Mouse (Mus musculus) heart, embryonic 11.5 days (tissue): ENCODE data around the gene H1f0. TPM values are rescaled to one million over a fixed set of nuclear protein-coding genes. Genes with fewer than 3 reads are reported as not detected.
"Not testable (repeated sequence)": the region's sequence is repeated elsewhere in the genome, so short reads cannot be mapped to it uniquely, and the experiment has no call there.

Source experiments
- ATAC-seq: fragments of 200-750 bp; cut with Nextera tagmentation; replicated peaks from 2 replicates; pipeline ENCODE4 v1.8.0; 2017; ENCODE audit warnings: moderate library complexity; ENCODE audit not compliant: insufficient number of reproducible peaks, low FRiP score, low TSS enrichment
- H3K27ac ChIP-seq: fragments of 300-500 bp; sonication (generic); 2 replicates; pipeline ENCODE4 v1.5.1; 2014; ENCODE audit warnings: mild to moderate bottlenecking, low read depth, low read length
- H3K27me3 ChIP-seq: fragments of 300-500 bp; sonication (generic); 2 replicates; pipeline ENCODE4 v1.6.1; 2014; ENCODE audit warnings: mild to moderate bottlenecking, low read length, mixed read lengths; ENCODE audit not compliant: control insufficient read depth, insufficient read depth
- H3K36me3 ChIP-seq: fragments of 300-500 bp; sonication (generic); 2 replicates; pipeline ENCODE4 v1.6.1; 2014; ENCODE audit warnings: mild to moderate bottlenecking, low read length, moderate library complexity, mixed read lengths; ENCODE audit not compliant: control insufficient read depth, insufficient read depth
- H3K4me1 ChIP-seq: fragments of 300-500 bp; sonication (generic); 2 replicates; pipeline ENCODE4 v1.6.1; 2014; ENCODE audit warnings: low read length; ENCODE audit not compliant: control insufficient read depth, insufficient read depth
- H3K4me2 ChIP-seq: fragments of 300-500 bp; sonication (generic); 2 replicates; pipeline ENCODE4 v1.6.1; 2014; ENCODE audit warnings: mild to moderate bottlenecking, moderate library complexity
- H3K4me3 ChIP-seq: fragments of 300-500 bp; sonication (generic); 2 replicates; pipeline ENCODE4 v1.5.1; 2014; ENCODE audit warnings: low read depth, low read length
- H3K9ac ChIP-seq: fragments of 300-500 bp; sonication (generic); 2 replicates; pipeline ENCODE4 v1.6.1; 2014; ENCODE audit warnings: mild to moderate bottlenecking, low read depth, low read length, moderate library complexity
- H3K9me3 ChIP-seq: fragments of 300-500 bp; sonication (generic); replicated peaks from 2 replicates; pipeline ENCODE4 v1.6.1; 2016; ENCODE audit warnings: low read length; ENCODE audit not compliant: control insufficient read depth
- WGBS: fragments of 180-500 bp; shearing (Covaris S2); extraction: QIAGEN DNeasy Blood & Tissue Kit; methylation state at CpG from one replicate; pipeline ENCODE4 v1.1.7; 2014; ENCODE audit not compliant: insufficient replicate concordance; 5-methylcytosine and 5-hydroxymethylcytosine counted together
- polyA plus RNA-seq: library from polyadenylated mRNA; unstranded; fragments of >200 nt; fragmentation: Nextera tagmentation; extraction: Ambion mirVana; gene quantifications from 2 replicates; pipeline ENCODE4 v1.2.1, GENCODE M21; 2014

The H1f0 gene
- polyA plus RNA-seq, 1 experiment from 2014 or later = 74.6 TPM

DNA sequence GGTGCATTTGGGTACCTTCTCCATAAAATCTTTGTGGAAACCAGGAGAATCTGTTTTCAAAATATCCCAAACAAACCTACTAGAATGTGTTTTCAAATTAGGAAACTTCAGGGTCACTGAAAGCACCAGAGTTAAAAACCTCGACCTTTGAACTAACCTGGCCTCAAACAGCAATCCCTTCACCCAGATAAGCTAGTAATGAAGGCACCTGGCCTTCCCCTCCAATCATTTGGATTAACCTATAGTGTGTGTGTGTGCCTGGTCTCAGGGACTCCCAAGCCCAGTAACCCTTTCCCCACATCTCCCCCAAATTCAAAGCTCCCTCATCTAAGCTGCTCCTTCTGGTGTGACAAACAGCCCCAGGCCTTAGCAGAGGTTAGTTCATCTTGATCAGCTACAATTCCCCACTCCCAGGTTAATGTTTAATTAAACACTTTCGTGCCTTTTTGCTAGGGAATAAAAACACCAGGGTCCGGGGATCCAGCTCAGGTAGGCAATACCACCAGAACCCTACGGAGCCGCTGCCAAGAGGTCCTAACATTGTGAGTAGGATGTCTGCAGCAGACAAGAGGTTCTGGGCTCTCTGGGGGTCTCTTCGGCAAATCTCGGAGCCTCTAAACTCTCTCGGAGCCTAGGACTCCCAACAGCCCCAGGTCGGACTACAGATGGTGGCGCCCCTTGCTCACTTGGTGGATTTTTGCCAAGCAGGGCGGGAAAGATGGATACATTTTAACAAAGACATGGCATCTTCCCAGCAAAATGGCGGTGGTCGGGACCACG, 1.5 kb upstream of the H1f0 start:
- Histone ChIP-seq H3K9ac (no peak overlapping the region; the same call in 1 of the 2 replicates), H3K4me2 (peak overlapping the region; percentile 98), H3K9me3 (no peaks in the 10 kb centered on the region), H3K27ac (no peak overlapping the region), H3K36me3 (no peaks in the 10 kb centered on the region), H3K27me3 (peaks cover 2% of the 10 kb centered on the region; the same call in 1 of the 2 replicates), H3K4me3 (peak overlapping the region; percentile 72; the same call in 1 of the 2 replicates), H3K4me1 (peaks cover 25% of the 10 kb centered on the region)
- no peak for ATAC-seq
- WGBS = 43% methylated on average over 14 of the region's 14 CpGs

DNA sequence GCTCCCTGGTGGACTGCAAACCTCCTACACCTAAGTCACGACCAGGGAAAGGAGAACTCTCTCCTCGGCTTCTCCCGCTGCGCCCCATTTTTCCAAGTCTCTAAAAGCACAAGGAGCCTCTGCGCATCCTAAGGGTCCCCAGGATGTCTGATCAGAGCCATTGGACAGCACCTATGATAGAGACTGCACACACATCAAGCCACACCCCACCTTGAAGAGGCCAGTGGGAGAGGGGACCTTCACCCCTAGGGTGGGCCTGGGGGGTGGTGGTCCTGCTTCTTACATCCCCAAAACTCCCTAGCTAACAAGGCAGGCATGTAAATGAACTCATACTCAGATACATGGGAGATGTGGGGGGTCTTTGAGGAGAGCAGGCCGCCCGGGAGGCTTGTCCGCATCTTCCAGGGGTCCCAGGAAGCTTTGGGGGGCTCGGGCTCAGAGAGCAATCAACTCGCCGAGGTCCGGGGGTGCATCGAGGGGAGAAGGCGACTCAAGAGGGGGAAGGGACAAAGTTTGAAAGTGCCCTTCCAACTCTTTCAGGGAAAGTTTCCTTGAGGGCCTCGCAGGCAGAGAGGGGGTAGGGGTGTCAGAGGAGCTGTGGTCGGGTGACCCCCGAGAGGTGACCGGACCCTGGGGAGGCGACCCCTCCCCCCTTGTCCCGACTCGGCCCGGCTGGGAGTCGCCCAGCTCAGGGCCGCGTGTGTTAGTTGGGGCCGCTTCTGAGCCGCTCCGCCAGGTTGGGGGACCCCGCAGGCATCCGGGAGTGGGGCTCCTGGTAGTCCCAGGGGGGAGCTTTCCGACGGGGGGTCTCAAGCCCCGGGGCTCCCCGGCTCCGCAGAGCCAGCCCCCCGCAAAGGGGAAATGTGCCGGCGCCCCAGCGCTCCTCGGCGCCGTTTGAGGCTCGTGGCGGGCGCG, 702 bp upstream of the H1f0 start:
- no peak for ATAC-seq
- H3K9ac ChIP-seq = peak overlapping the region; percentile 100
- peaks cover 25% of the 10 kb centered on the region for H3K4me1 ChIP-seq
- no peaks in the 10 kb centered on the region for H3K36me3 ChIP-seq
- peak overlapping the region; percentile 94 for H3K27ac ChIP-seq
- H3K4me2 ChIP-seq = peak overlapping the region; percentile 98
- 6% methylated on average over 45 of the region's 46 CpGs for WGBS
- peaks cover 2% of the 10 kb centered on the region; the same call in 1 of the 2 replicates for H3K27me3 ChIP-seq
- peak overlapping the region; percentile 72 for H3K4me3 ChIP-seq
- H3K9me3 ChIP-seq = no peaks in the 10 kb centered on the region

- WGBS = 26% methylated on average over 16 of the region's 16 CpGs
- peak overlapping the region; percentile 98 for H3K4me2 ChIP-seq
- ATAC-seq = no peak
- peak overlapping the region; percentile 72 for H3K4me3 ChIP-seq
- no peaks in the 10 kb centered on the region for H3K36me3 ChIP-seq
- H3K4me1 ChIP-seq = peaks cover 20% of the 10 kb centered on the region
- H3K27ac ChIP-seq = peak overlapping the region; percentile 94
- no peaks in the 10 kb centered on the region for H3K9me3 ChIP-seq
- peak overlapping the region; percentile 100 for H3K9ac ChIP-seq
- H3K27me3 ChIP-seq = peaks cover 2% of the 10 kb centered on the region; the same call in 1 of the 2 replicates
Measured at GRCm38 (mm10) chr15:79028823-79029484, 704 bp downstream of the H1f0 start.

- no peaks in the 10 kb centered on the region for H3K9me3 ChIP-seq
- H3K9ac ChIP-seq = peak overlapping the region; percentile 49
- H3K27me3 ChIP-seq = peaks cover 2% of the 10 kb centered on the region; the same call in 1 of the 2 replicates
- no peaks in the 10 kb centered on the region for H3K36me3 ChIP-seq
- H3K4me3 ChIP-seq = peak overlapping the region; percentile 72
- ATAC-seq = no peak
- H3K4me2 ChIP-seq = peak overlapping the region; percentile 98
- whole genome bisulfite sequencing = 12% methylated on average over 11 of the region's 11 CpGs
- H3K4me1 ChIP-seq = peaks cover 20% of the 10 kb centered on the region
- 0 out of 2 replicates have a peak overlapping the region, but pooled peaks have one; percentile 36 for H3K27ac ChIP-seq
Measured at GRCm38 (mm10) chr15:79029519-79030241, 1.4 kb downstream of the H1f0 start.

- H3K4me1 ChIP-seq = peaks cover 16% of the 10 kb centered on the region
- no peaks in the 10 kb centered on the region for H3K9me3 ChIP-seq
- H3K4me2 ChIP-seq = peak overlapping the region; percentile 98
- H3K36me3 ChIP-seq = no peaks in the 10 kb centered on the region
- H3K9ac ChIP-seq = peak overlapping the region; percentile 56
- no peaks in the 10 kb centered on the region for H3K27me3 ChIP-seq
- peak overlapping the region; percentile 72 for H3K4me3 ChIP-seq
- 0 out of 2 replicates have a peak overlapping the region, but pooled peaks have one; percentile 43 for H3K27ac ChIP-seq
- 1% methylated on average over 52 of the region's 52 CpGs for WGBS
- peak; percentile 73 for ATAC-seq
Measured at GRCm38 (mm10) chr15:79030551-79031435, 2.5 kb downstream of the H1f0 start.

DNA sequence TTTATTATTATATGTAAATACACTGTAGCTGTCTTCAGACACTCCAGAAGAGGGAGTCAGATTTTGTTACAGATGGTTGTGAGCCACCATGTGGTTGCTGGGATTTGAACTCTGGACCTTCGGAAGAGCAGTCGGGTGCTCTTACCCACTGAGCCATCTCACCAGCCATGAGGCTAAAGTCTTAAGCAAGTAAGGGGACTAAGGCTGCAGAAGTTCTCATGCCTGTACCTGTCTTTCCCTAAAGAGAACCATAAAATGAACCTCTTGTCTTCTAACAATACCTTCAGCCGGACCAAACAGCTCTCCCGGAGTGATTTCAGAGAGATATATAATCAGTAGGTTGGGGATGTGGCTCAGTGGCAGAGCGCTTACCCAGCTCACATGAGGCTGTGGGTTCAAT, 3.7 kb downstream of the H1f0 start:
- not testable (repeated sequence) for H3K4me3 ChIP-seq, H3K36me3 ChIP-seq, ATAC-seq, H3K9ac ChIP-seq, H3K9me3 ChIP-seq, H3K27me3 ChIP-seq, H3K27ac ChIP-seq, H3K4me2 ChIP-seq
- H3K4me1 ChIP-seq = peaks cover 12% of the 10 kb centered on the region
- 85% methylated on average over 5 of the region's 5 CpGs for WGBS

DNA sequence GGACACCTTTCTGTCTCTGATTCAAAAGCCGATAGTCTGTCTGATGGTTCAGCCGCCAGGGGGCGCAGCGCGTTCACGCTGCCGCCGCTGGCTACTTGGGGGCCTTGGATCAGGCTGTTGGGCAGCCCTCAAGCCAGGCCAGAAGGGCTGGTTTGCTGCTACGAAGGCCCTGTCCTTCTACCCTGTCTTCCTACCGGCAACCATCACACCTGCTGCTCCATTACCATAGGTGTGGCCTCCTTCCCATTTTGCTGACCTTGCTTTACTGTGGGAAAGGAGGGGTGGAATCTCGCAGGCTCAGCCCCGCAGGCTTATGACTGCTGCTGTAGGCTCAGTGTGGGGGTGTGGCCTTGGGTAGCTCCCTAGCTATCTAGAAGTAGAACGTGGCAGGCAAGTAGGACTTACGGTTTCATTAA, 9.7 kb downstream of the H1f0 start:
- WGBS = 8% methylated on average over 14 of the region's 14 CpGs
- H3K27me3 ChIP-seq = peaks cover 43% of the 10 kb centered on the region
- H3K27ac ChIP-seq = no peak overlapping the region
- H3K36me3 ChIP-seq = no peaks in the 10 kb centered on the region
- H3K9me3 ChIP-seq = no peaks in the 10 kb centered on the region
- H3K4me3 ChIP-seq = no peak overlapping the region
- peaks cover 13% of the 10 kb centered on the region for H3K4me1 ChIP-seq
- peak overlapping the region; percentile 49 for H3K4me2 ChIP-seq
- no peak overlapping the region for H3K9ac ChIP-seq
- ATAC-seq = no peak
